Mouse (Mus musculus) heart, embryonic 10.5 days (tissue): ENCODE results near the gene Taar3. TPM values are rescaled to one million over a fixed set of nuclear protein-coding genes. Genes with fewer than 3 reads are reported as not detected.

ENCODE experiments used
- DNase-seq: peaks from one replicate; pipeline ENCODE4 v3.0.0-alpha.2; 2017; ENCODE audit warnings: low spot score
- H3K27ac ChIP-seq: fragments of 300-500 bp; sonication (generic); 2 replicates; pipeline ENCODE4 v1.5.1; 2016; ENCODE audit warnings: mild to moderate bottlenecking
- H3K27me3 ChIP-seq: fragments of 300-500 bp; sonication (generic); 2 replicates; pipeline ENCODE4 v1.6.1; 2016; ENCODE audit warnings: mild to moderate bottlenecking; ENCODE audit not compliant: poor library complexity, insufficient read depth, severe bottlenecking
- H3K36me3 ChIP-seq: fragments of 300-500 bp; sonication (generic); 2 replicates; pipeline ENCODE4 v1.6.1; 2016; ENCODE audit warnings: mild to moderate bottlenecking, moderate library complexity
- H3K4me1 ChIP-seq: fragments of 300-500 bp; sonication (generic); 2 replicates; pipeline ENCODE4 v1.6.1; 2016; ENCODE audit warnings: mild to moderate bottlenecking
- H3K4me3 ChIP-seq: fragments of 300-500 bp; sonication (generic); 2 replicates; pipeline ENCODE4 v1.5.1; 2016; ENCODE audit warnings: mild to moderate bottlenecking, moderate library complexity
- H3K9me3 ChIP-seq: fragments of 300-500 bp; sonication (generic); 2 replicates; pipeline ENCODE4 v1.6.1; 2016; ENCODE audit warnings: mild to moderate bottlenecking, moderate library complexity
- WGBS: fragments of 180-500 bp; shearing (Covaris S2); methylation state at CpG from one replicate; pipeline ENCODE4 v1.1.7; 2016; 5-methylcytosine and 5-hydroxymethylcytosine counted together
- polyA plus RNA-seq: library from polyadenylated mRNA; unstranded; fragments of >200 nt; fragmentation: Nextera tagmentation; extraction: Ambion mirVana; gene quantifications from 2 replicates; pipeline ENCODE4 v1.2.1, GENCODE M21; 2016

Taar3 gene
- not detected in 2 replicates for polyA plus RNA-seq

- Histone ChIP-seq H3K36me3 (no peaks in the 10 kb centered on the region), H3K4me3 (no peak within 1 kb of the TSS), H3K27ac (no peak within 1 kb of the TSS), H3K27me3 (no peaks in the 10 kb centered on the region), H3K4me1 (0 out of 2 replicates have a peak, but pooled peaks cover 4% of the 10 kb centered on the region), H3K9me3 (no peaks in the 10 kb centered on the region)
- no peak for DNase-seq
- whole genome bisulfite sequencing: 85% methylated on average over 16 of the region's 16 CpGs
Measured at GRCm38 (mm10) chr10:23949508-23950005, at the start of gene Taar3. Taar3 (plus strand) TSS chr10:23949558.

GRCm38 (mm10) chr10:23901119-23901518, 48.2 kb upstream of the Taar3 start:
- no peak overlapping the region for H3K27ac ChIP-seq
- 79% methylated on average over 3 of the region's 3 CpGs for WGBS
- 0 out of 2 replicates have a peak, but pooled peaks cover 8% of the 10 kb centered on the region for H3K36me3 ChIP-seq
- no peak for DNase-seq
- H3K9me3 ChIP-seq: no peaks in the 10 kb centered on the region
- no peaks in the 10 kb centered on the region for H3K27me3 ChIP-seq
- H3K4me1 ChIP-seq: no peaks in the 10 kb centered on the region
- no peak overlapping the region for H3K4me3 ChIP-seq

- DNase-seq: no peak
- H3K4me1 ChIP-seq: no peaks in the 10 kb centered on the region
- no peak overlapping the region for H3K27ac ChIP-seq
- no peaks in the 10 kb centered on the region for H3K9me3 ChIP-seq
- H3K36me3 ChIP-seq: 0 out of 2 replicates have a peak, but pooled peaks cover 8% of the 10 kb centered on the region
- 81% methylated on average over 1 of the region's 1 CpGs for WGBS
- no peaks in the 10 kb centered on the region for H3K27me3 ChIP-seq
- no peak overlapping the region for H3K4me3 ChIP-seq
Measured at GRCm38 (mm10) chr10:23905661-23906060, 43.7 kb upstream of the Taar3 start.

- no peaks in the 10 kb centered on the region for H3K4me1 ChIP-seq
- WGBS: 80% methylated on average over 4 of the region's 4 CpGs
- DNase-seq: no peak
- no peak within 1 kb of the TSS for H3K27ac ChIP-seq
- H3K4me3 ChIP-seq: no peak within 1 kb of the TSS
- H3K9me3 ChIP-seq: no peaks in the 10 kb centered on the region
- no peaks in the 10 kb centered on the region for H3K27me3 ChIP-seq
- H3K36me3 ChIP-seq: no peaks in the 10 kb centered on the region
Measured at GRCm38 (mm10) chr10:23920056-23920455, 29.3 kb upstream of the Taar3 start, which contains the start of gene Taar1. Taar1 (plus strand) TSS chr10:23920356.

GRCm38 (mm10) chr10:23922468-23922867, 26.9 kb upstream of the Taar3 start:
- H3K9me3 ChIP-seq: no peaks in the 10 kb centered on the region
- H3K36me3 ChIP-seq: no peaks in the 10 kb centered on the region
- H3K4me3 ChIP-seq: no peak overlapping the region
- WGBS: 76% methylated on average over 3 of the region's 3 CpGs
- H3K27ac ChIP-seq: no peak overlapping the region
- no peak for DNase-seq
- no peaks in the 10 kb centered on the region for H3K27me3 ChIP-seq
- no peaks in the 10 kb centered on the region for H3K4me1 ChIP-seq

GRCm38 (mm10) chr10:23923941-23924340, 25.4 kb upstream of the Taar3 start:
- Histone ChIP-seq H3K4me1 (no peaks in the 10 kb centered on the region), H3K9me3 (no peaks in the 10 kb centered on the region), H3K27ac (no peak overlapping the region), H3K4me3 (no peak overlapping the region), H3K27me3 (no peaks in the 10 kb centered on the region), H3K36me3 (no peaks in the 10 kb centered on the region)
- DNase-seq: no peak
- 75% methylated on average over 2 of the region's 2 CpGs for WGBS

- 49% methylated on average over 4 of the region's 4 CpGs for WGBS
- H3K4me1 ChIP-seq: peaks cover 3% of the 10 kb centered on the region; the same call in 1 of the 2 replicates
- no peaks in the 10 kb centered on the region for H3K36me3 ChIP-seq
- H3K27me3 ChIP-seq: no peaks in the 10 kb centered on the region
- H3K9me3 ChIP-seq: no peaks in the 10 kb centered on the region
- H3K27ac ChIP-seq: no peak overlapping the region
- H3K4me3 ChIP-seq: no peak overlapping the region
- no peak for DNase-seq
Measured at GRCm38 (mm10) chr10:23937613-23938012, 11.7 kb upstream of the Taar3 start.

GRCm38 (mm10) chr10:23938312-23938711, 11.0 kb upstream of the Taar3 start, which contains the start of gene Taar2:
Taar2 (plus strand) TSS chr10:23938572.
- Histone ChIP-seq H3K4me1 (peaks cover 3% of the 10 kb centered on the region; the same call in 1 of the 2 replicates), H3K27me3 (no peaks in the 10 kb centered on the region), H3K9me3 (no peaks in the 10 kb centered on the region), H3K27ac (no peak within 1 kb of the TSS), H3K36me3 (no peaks in the 10 kb centered on the region), H3K4me3 (no peak within 1 kb of the TSS)
- WGBS: 59% methylated on average over 6 of the region's 6 CpGs
- no peak for DNase-seq

GRCm38 (mm10) chr10:23942465-23942864, 6.9 kb upstream of the Taar3 start:
- no peaks in the 10 kb centered on the region for H3K4me1 ChIP-seq
- DNase-seq: no peak
- 75% methylated on average over 5 of the region's 5 CpGs for WGBS
- H3K27ac ChIP-seq: no peak overlapping the region
- H3K36me3 ChIP-seq: no peaks in the 10 kb centered on the region
- H3K27me3 ChIP-seq: no peaks in the 10 kb centered on the region
- H3K9me3 ChIP-seq: no peaks in the 10 kb centered on the region
- no peak overlapping the region for H3K4me3 ChIP-seq

GRCm38 (mm10) chr10:23948026-23948425, 1.3 kb upstream of the Taar3 start:
- Histone ChIP-seq H3K4me3 (no peak overlapping the region), H3K36me3 (no peaks in the 10 kb centered on the region), H3K4me1 (no peaks in the 10 kb centered on the region), H3K27ac (no peak overlapping the region), H3K27me3 (no peaks in the 10 kb centered on the region), H3K9me3 (no peaks in the 10 kb centered on the region)
- no peak for DNase-seq
- 64% methylated on average over 7 of the region's 7 CpGs for WGBS

GRCm38 (mm10) chr10:23951714-23952113, 2.4 kb downstream of the Taar3 start:
- H3K9me3 ChIP-seq: no peaks in the 10 kb centered on the region
- no peak for DNase-seq
- H3K4me1 ChIP-seq: 0 out of 2 replicates have a peak, but pooled peaks cover 4% of the 10 kb centered on the region
- H3K27ac ChIP-seq: no peak overlapping the region
- H3K4me3 ChIP-seq: no peak overlapping the region
- H3K27me3 ChIP-seq: no peaks in the 10 kb centered on the region
- WGBS: 79% methylated on average over 6 of the region's 6 CpGs
- no peaks in the 10 kb centered on the region for H3K36me3 ChIP-seq

GRCm38 (mm10) chr10:23959071-23959470, 9.7 kb downstream of the Taar3 start:
- no peak overlapping the region for H3K4me3 ChIP-seq
- H3K4me1 ChIP-seq: peaks cover 7% of the 10 kb centered on the region; the same call in 1 of the 2 replicates
- no peaks in the 10 kb centered on the region for H3K9me3 ChIP-seq
- H3K27me3 ChIP-seq: no peaks in the 10 kb centered on the region
- H3K36me3 ChIP-seq: no peaks in the 10 kb centered on the region
- DNase-seq: no peak
- 65% methylated on average over 3 of the region's 3 CpGs for WGBS
- H3K27ac ChIP-seq: no peak overlapping the region

GRCm38 (mm10) chr10:23960444-23960915, 11.1 kb downstream of the Taar3 start, which contains the start of gene Taar4:
Taar4 (plus strand) TSS chr10:23960494.
- Histone ChIP-seq H3K27ac (no peak within 1 kb of the TSS), H3K36me3 (no peaks in the 10 kb centered on the region), H3K27me3 (no peaks in the 10 kb centered on the region), H3K4me1 (peaks cover 4% of the 10 kb centered on the region; the same call in 1 of the 2 replicates), H3K4me3 (no peak within 1 kb of the TSS), H3K9me3 (no peaks in the 10 kb centered on the region)
- DNase-seq: no peak
- 91% methylated on average over 13 of the region's 13 CpGs for WGBS
